Mouse (Mus musculus): ENCODE results near the gene Gcnt4. TPM values are rescaled to one million over a fixed set of nuclear protein-coding genes. Genes with fewer than 3 reads are reported as not detected.
"Not testable (repeated sequence)": the region's sequence is repeated elsewhere in the genome, so short reads cannot be mapped to it uniquely, and the experiment has no call there.

Gcnt4 gene
- polyA plus RNA-seq (2011; ENCODE audit: insufficient read length, low read depth, missing spikeins) = 24.5 and 41.1 TPM in 2 replicates

DNA sequence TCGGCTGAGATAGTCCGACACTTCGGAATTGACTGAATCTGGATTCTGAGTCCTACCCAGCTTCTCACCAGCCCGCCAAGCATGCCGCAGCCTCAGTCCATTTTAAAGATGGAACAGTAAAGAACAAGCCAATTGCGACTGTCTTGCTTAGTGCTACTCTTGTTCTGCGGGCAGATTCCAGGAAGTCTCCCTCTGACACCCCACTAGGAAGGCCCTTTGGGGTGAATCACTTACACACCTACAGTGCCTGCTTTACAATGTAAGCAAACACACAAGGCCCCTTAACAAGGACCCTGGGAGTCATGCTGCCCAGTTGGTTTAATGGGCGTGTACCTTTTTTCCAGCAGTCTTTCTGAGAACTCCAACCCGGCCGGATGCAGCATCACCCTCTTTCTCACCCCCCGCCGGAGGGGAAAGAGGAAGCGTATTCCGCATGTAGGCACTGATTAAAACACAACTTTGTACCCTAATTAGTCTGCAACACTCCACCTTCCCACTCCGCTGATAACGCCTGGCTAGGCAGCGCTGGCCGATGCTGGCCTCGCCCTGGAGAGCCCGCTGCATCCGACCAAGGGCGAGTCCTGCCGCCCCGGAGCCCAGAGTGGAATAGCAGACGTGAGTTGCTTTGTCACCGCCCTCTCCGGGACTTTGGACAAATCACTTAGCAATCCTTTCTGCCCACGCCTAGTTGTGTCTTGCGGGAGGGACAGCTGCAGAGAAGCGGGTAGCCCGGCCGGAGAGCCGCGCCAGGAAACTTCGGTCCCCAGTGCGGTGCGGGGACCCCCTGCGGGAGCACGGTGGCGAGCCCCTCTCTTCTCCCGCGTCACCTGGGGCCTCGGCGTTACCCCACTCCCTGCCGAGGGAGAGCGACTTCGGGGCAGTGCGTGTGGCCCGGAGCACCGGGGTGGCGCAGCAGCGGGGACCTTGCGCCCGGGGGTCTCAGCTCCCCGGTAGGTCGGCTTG, at the start of gene Gcnt4:
Gene Gcnt4 (plus strand): TSS at position 691 of the 963 bp plus-strand sequence.
- TF ChIP-seq POLR2A (IDR thresholded peaks at IDR 0.05; ENCODE audit: low read depth, low read length) = peak; percentile 83
- TF ChIP-seq CTCF (IDR thresholded peaks at IDR 0.05; ENCODE audit: borderline replicate concordance, insufficient read depth, low read length) = no peak
- H3K4me3 ChIP-seq (ENCODE audit: insufficient read depth, low read length) = peak within 1 kb of the TSS; percentile 62
- H3K27ac ChIP-seq (ENCODE audit: insufficient read depth, low read length) = peak within 1 kb of the TSS; percentile 54
- no peaks in the 10 kb centered on the region for H3K4me1 ChIP-seq (ENCODE audit: control insufficient read depth, insufficient read depth, low read length)

DNA sequence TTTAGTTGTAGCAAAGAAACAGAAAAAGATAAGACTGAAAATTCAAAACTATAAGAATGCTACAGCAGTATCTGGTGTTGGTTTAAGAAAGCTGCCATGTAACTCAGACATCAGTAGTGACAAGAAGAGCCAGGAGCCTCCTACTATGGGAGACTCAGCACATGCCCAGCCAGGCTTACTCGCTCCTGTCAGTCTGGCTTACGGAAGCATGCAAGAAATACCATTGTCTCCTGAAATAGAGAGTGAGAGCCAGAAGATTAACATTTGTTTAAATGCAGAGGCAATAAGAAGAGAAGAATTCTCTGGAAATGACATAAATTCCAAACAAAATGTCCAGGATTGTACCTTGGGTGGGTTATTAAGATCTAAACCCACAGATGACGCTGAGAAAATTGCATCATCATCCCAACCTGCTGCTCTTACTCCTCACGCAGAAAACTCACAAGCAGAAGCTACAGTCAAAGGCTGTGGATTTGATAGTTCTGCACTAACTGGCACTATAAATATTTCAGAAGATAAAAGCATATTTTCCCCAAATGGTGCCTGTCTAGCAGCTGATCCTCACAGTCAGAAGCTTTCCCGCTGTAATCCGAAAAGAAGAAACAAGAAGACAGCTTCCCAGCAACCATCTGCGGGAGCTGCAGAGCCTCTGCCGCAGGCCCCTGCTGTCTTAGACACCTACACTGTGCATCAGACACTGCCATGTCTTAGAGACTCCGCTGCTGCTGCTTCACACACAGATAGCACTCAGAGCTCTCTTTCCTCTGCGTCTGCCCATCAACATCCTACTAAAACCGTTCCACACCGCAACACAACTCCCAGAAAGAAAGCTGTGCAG, 46.0 kb upstream of the Gcnt4 start:
- H3K4me3 ChIP-seq (ENCODE audit: insufficient read depth, low read length) = no peak overlapping the region
- no peak for TF ChIP-seq POLR2A (IDR thresholded peaks at IDR 0.05; ENCODE audit: low read depth, low read length)
- no peak for TF ChIP-seq CTCF (IDR thresholded peaks at IDR 0.05; ENCODE audit: borderline replicate concordance, insufficient read depth, low read length)

DNA sequence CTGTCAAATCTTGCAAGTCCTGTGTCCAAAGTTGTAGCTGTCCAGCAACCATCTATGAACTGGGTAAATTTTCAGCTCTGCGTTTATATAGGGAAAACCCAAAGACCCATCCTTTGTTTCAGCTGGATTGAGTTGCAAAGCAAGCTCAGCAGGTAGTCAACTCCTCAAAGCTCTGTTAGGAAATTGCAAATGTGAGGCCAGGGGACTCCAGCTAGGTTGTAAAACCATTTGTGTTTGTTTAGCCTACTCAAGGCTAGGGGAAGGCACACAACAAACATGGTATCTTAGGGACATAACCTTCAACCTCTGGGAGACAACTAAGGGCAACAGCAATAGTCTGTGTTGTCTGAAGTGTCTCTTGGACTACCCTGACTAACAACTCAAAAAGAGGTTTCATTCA, 40.0 kb upstream of the Gcnt4 start:
- TF ChIP-seq CTCF (IDR thresholded peaks at IDR 0.05; ENCODE audit: borderline replicate concordance, insufficient read depth, low read length) (no peak), POLR2A (IDR thresholded peaks at IDR 0.05; ENCODE audit: low read depth, low read length) (no peak)
- H3K4me1 ChIP-seq (ENCODE audit: control insufficient read depth, insufficient read depth, low read length) = no peaks in the 10 kb centered on the region
- no peak overlapping the region for H3K27ac ChIP-seq (ENCODE audit: insufficient read depth, low read length)
- H3K4me3 ChIP-seq (ENCODE audit: insufficient read depth, low read length) = no peak overlapping the region

More for the DNA sequence above, 46.0 kb upstream of the Gcnt4 start:
- Histone ChIP-seq H3K27ac (ENCODE audit: insufficient read depth, low read length) (no peak overlapping the region), H3K4me1 (ENCODE audit: control insufficient read depth, insufficient read depth, low read length) (no peaks in the 10 kb centered on the region)

DNA sequence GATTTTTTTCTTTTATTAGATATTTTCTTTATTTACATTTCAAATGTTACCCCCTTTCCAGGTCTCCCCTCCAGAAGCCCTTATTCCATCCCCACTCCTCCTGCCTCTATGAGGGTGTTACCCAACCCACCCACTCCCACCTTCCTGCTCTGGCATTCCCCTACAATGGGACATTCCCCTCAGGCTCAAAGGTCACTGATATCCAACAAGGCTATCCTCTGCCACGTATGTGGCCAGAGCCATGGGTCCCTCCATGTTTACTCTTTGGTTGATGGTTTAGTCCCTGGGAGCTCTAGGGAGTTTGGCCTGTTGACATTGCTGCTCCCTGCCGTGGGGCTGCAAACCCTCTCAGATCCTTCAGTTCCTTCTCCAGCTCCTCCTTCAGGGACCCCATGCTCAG, 34.5 kb upstream of the Gcnt4 start:
- TF ChIP-seq CTCF (IDR thresholded peaks at IDR 0.05; ENCODE audit: borderline replicate concordance, insufficient read depth, low read length) = no peak
- no peak for TF ChIP-seq POLR2A (IDR thresholded peaks at IDR 0.05; ENCODE audit: low read depth, low read length)
- Histone ChIP-seq H3K4me1 (ENCODE audit: control insufficient read depth, insufficient read depth, low read length) (no peaks in the 10 kb centered on the region), H3K4me3 (ENCODE audit: insufficient read depth, low read length) (no peak overlapping the region), H3K27ac (ENCODE audit: insufficient read depth, low read length) (no peak overlapping the region)

DNA sequence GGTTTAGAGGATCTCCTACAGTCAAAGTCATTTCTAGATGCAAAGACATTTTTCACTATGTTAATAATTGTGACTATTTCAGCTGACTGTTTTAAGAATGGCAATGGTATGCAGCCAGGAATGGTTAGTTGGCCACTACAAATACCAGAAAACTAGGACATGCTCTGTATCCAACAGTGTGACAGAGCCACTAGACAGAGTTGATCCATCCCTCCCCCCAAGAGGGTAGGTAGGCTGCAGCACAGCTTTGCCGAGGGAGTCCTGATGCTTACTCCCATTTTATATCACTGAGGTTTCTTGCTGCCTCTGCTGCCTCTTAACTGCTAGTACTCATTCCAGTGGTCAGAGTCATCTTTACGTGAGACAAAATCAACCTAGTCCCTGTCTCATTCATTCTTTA, 29.3 kb upstream of the Gcnt4 start:
- no peak for TF ChIP-seq CTCF (IDR thresholded peaks at IDR 0.05; ENCODE audit: borderline replicate concordance, insufficient read depth, low read length)
- no peak for TF ChIP-seq POLR2A (IDR thresholded peaks at IDR 0.05; ENCODE audit: low read depth, low read length)
- H3K4me3 ChIP-seq (ENCODE audit: insufficient read depth, low read length) = no peak overlapping the region
- no peak overlapping the region for H3K27ac ChIP-seq (ENCODE audit: insufficient read depth, low read length)
- H3K4me1 ChIP-seq (ENCODE audit: control insufficient read depth, insufficient read depth, low read length) = 0 out of 2 replicates have a peak, but pooled peaks cover 3% of the 10 kb centered on the region

DNA sequence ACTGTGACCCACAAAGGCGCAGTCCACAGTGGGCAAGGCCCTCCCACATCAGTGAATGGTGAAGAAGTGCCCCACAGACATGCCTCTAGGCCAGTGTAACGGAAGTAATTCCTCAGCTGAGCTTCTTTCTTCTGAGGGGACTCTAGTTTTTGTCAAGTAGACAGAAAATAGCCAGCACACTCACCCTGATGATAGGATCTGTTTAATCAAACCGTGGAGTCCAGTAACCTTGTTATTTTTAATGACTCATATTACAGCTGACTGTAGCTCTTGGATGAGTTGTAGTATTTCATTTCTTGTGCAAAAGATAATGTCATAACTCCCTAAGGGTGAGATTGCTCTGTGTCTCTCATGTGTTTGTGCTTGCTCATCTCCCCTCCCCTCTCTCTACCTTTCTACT, 17.8 kb upstream of the Gcnt4 start:
- no peak for TF ChIP-seq CTCF (IDR thresholded peaks at IDR 0.05; ENCODE audit: borderline replicate concordance, insufficient read depth, low read length)
- no peak for TF ChIP-seq POLR2A (IDR thresholded peaks at IDR 0.05; ENCODE audit: low read depth, low read length)
- peak overlapping the region; percentile 18; the same call in 1 of the 2 replicates for H3K27ac ChIP-seq (ENCODE audit: insufficient read depth, low read length)
- H3K4me3 ChIP-seq (ENCODE audit: insufficient read depth, low read length) = no peak overlapping the region
- peaks cover 6% of the 10 kb centered on the region; the same call in 1 of the 2 replicates for H3K4me1 ChIP-seq (ENCODE audit: control insufficient read depth, insufficient read depth, low read length)

DNA sequence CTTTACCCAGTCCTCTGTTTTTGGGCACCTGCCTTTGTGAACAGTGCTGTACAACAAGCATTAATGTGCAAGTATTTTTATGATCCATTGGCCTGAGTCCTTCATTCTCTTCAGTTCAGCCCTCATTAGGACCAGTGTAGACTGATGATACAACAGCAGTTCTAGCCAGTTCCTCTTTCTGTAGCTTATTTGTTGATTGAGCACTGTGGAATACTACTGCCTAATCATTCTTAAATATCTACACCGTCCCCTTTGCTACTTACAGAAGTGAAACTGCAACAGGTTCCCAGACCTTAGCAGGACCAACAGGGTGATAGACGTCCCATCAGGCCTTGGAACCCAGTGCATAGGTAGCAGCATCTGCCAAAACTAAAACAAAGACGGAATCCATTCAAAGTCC, 13.3 kb upstream of the Gcnt4 start:
- Histone ChIP-seq H3K4me1 (ENCODE audit: control insufficient read depth, insufficient read depth, low read length) (peaks cover 6% of the 10 kb centered on the region; the same call in 1 of the 2 replicates), H3K27ac (ENCODE audit: insufficient read depth, low read length) (no peak overlapping the region), H3K4me3 (ENCODE audit: insufficient read depth, low read length) (no peak overlapping the region)
- TF ChIP-seq CTCF (IDR thresholded peaks at IDR 0.05; ENCODE audit: borderline replicate concordance, insufficient read depth, low read length) (no peak), POLR2A (IDR thresholded peaks at IDR 0.05; ENCODE audit: low read depth, low read length) (no peak)

DNA sequence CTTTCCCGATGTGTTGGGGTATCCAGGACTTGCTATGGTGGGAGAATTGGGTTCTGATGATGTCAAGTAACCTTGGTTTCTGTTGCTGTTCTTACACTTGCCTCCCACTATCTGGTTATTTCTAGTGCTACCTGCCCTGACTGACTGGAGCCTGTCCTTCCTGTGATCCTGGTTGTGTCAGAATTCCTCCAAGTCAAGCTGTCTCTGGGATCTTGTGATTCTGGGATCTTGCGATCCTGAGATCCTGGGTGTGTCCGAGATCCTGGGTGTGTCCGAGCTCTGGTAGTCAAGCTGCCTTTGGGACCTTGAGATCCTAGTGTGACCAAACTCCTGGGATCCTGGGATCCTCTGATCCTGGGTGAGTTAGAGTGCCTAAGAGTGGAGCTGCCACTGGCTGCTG, 1.4 kb upstream of the Gcnt4 start:
- not testable (repeated sequence) for H3K4me3 ChIP-seq (ENCODE audit: insufficient read depth, low read length); H3K27ac ChIP-seq (ENCODE audit: insufficient read depth, low read length); H3K4me1 ChIP-seq (ENCODE audit: control insufficient read depth, insufficient read depth, low read length)

DNA sequence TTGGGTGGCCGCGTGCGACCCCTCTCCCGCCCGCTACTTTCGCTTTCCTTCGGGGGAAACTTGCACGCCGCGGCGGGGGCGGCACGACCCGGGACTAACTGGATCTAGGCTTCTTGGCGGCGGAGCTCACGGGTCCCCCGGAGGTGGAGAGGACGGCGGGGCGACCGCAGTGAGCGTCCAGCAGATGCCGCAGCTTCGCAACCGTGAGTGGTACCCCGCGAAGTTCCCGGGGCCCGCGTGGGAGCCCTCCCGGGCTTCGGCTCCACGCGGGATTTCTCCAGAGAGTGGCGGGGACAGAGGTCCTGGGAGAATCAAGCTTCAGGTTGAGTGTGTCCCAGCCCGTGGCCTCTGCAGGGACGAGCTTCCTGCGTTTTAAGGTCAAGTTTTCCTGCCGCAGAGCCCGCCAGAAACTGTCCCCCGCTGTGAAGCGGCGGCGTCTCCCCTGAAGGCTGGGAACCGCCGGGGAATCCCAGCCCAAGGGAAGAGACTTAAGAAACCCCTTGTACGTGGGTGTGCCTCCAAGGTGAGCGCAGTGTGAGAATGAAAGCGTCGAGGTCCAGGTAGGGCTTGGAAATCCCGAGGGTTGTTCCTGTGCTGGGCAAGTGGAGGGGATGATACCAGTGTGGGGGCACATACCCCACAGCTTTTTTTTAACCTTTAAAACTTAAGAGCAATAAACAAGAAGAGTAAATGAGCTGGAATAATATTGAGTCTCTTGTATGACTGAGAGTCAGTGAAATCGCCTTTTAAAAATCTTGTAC, 676 bp downstream of the Gcnt4 start:
- no peaks in the 10 kb centered on the region for H3K4me1 ChIP-seq (ENCODE audit: control insufficient read depth, insufficient read depth, low read length)
- peak overlapping the region; percentile 54 for H3K27ac ChIP-seq (ENCODE audit: insufficient read depth, low read length)
- TF ChIP-seq POLR2A (IDR thresholded peaks at IDR 0.05; ENCODE audit: low read depth, low read length) = no peak
- TF ChIP-seq CTCF (IDR thresholded peaks at IDR 0.05; ENCODE audit: borderline replicate concordance, insufficient read depth, low read length) = no peak
- peak overlapping the region; percentile 62 for H3K4me3 ChIP-seq (ENCODE audit: insufficient read depth, low read length)
